Mouse (Mus musculus) left cerebral cortex, postnatal 14 days (tissue): ENCODE measurements around the gene Hes7. TPM values are rescaled to one million over a fixed set of nuclear protein-coding genes. Genes with fewer than 3 reads are reported as not detected.

Experiments used
- DNase-seq, 2 experiments: peaks; one replicate each; pipeline ENCODE4 v3.0.0; 2021 to 2022; ENCODE audit warnings: low spot score in 2 of 2, mixed read lengths in 1 of 2
- intact Hi-C: fragments of 180-260 bp; cut with DNase I; formaldehyde crosslinking; loops from one replicate; pipeline ENCODE4 v1.15.1; 2025
- total RNA-seq, 2 experiments: library from RNA; stranded (reverse); gene quantifications; 2 replicates each; pipeline ENCODE4 v1.2.3; 2021

Hes7 gene
- total RNA-seq, 2 experiments from 2014 or later: 0.55 to 0.70 TPM

DNA sequence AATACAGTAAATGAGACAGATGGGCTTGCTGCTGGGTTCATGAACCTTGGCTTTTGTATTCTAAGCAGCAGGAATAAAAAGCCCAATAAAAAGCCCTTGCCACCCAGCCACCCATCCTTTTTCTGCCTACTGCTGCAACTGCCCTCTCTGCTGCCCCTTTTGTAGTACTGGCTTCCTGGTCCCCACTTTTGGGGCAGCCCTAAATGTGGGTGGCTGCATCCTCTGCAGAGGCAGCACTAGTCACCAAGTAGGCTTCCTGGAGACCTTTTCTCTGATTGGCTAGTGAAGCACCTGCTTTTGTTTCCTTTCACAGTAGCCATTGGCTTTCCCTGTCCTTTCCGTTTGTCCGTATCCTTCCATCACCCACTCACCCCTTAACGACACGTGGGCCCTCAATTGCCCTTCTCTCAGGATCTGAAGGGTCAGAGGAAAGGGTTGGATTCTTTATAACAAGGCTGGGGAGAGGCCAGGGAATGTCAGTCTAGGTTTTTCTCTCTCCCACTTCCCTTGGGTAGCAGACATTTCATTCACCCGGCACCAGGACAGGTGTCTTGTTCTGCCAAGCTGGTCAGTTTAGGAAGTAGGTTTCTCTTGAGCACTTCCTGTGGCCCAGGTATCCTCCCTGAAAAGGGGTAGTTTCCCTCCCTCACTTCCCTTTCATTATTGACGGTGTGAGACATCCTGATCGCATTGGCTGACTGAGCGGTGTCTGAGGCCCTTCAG, 22.0 kb upstream of the Hes7 start:
- no peak for DNase-seq
- intact Hi-C loops: loop anchor here (5.0 kb wide), 1 partner anchor 319 kb away; no protein-coding TSS in a partner anchor

DNA sequence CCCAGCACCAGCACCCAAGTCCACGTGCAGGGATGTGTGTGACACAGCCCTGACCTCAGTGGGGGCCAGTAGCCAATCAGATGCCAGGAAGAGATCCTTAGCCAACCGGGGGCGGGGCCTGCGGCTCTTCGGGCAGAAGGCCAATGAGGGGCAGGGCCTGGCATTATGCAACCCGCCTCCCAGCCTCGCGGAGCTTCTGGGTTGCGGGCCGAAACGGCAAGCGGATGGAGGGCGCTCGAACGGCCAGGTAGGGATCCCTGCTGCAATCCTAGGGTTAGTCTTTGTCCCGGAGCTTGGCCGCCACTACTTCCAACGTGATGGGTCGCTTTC, 21.5 kb upstream of the Hes7 start:
- intact Hi-C loops: loop anchor here (5.0 kb wide), 1 partner anchor 319 kb away; no protein-coding TSS in a partner anchor
- DNase-seq: peak; percentile 95 to 98

DNA sequence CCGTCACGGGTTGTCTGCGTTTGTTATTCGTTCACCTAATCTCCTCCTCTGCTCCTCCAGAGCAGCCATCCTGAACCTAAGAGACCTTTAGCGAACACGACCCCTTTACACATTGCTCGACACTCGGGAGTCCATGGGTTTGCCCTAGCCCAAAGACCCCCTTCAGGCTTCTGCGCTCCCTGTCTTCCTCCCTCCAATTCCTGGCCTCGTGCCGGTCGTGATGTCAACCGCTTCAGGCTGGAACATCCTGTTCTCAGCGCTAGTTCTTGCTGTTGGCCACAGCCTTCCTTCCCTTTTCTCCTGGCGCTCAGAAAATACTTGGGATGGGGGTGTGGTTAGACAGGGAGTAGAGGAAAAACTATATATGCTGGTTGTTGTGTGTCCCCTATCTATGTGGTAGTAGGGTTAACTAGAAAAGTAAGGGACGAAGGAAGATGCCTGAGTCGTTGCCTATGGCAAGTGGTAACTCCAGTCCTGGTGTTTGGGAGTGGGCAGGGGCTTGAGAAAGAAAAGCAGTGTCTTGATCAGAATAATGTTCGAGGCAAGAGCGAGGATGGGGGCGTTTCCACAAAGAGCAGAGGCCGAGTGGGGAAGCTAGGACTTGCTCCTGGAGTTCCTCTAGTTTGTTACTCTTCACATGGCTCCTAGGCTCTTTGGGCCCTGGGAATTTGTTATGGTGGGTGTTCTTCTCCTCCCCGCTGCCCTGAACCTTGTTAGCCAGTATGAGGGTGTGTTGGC, 20.9 kb upstream of the Hes7 start:
- DNase-seq: peak; percentile 79 to 81
- intact Hi-C loops: loop anchor here (5.0 kb wide), 1 partner anchor 318 kb away; no protein-coding TSS in a partner anchor

DNA sequence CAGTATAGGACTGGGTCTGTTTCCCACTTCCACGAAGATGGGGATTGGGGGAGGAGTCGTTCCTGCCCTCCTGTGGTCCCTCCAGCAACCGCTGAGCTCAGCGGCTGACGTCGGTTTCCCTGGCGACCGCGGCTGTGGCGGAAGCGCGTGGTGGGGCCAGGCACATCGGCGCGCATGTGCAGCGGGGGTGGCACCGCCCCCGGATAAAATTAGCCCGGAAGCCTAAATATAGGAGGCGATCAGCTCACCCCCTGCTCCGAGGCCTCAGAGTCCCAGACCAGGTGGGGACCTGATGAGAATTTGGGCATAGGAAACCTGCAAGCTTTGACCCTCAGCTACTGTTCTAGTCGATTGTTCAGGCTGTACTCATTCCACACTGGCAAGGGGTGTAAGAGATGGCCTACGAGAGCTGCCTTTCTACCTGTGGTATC, 20.3 kb upstream of the Hes7 start:
- DNase-seq: peak; percentile 89 to 95
- intact Hi-C loops: loop anchor here (1.0 to 5.0 kb wide), 2 partner anchors 10 to 317 kb away; no protein-coding TSS in a partner anchor

DNA sequence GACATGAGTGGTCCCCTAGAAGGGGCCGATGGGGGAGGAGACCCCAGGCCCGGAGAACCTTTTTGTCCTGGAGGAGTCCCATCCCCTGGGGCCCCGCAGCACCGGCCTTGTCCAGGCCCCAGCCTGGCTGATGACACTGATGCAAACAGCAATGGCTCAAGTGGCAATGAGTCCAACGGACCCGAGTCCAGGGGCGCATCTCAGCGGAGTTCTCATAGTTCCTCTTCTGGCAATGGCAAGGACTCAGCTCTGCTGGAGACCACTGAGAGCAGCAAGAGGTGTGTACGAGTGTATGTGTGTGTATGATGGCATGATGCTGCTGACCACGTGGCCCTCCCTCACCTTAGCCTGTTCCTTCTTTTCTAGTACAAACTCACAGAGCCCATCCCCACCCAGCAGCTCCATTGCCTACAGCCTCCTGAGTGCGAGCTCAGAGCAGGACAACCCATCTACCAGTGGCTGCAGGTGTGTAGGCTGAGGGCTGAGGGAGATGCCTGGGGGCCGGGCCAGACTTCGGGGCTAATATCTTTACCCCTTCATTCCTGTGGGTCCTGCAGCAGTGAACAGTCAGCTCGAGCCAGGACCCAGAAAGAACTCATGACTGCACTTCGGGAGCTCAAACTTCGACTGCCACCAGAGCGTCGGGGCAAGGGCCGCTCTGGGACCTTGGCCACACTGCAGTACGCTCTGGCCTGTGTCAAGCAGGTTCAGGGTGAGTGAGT, 19.4 kb upstream of the Hes7 start:
- intact Hi-C loops: loop anchor here (1.0 kb wide), 1 partner anchor 10 kb away; no protein-coding TSS in a partner anchor
- DNase-seq: no peak

DNA sequence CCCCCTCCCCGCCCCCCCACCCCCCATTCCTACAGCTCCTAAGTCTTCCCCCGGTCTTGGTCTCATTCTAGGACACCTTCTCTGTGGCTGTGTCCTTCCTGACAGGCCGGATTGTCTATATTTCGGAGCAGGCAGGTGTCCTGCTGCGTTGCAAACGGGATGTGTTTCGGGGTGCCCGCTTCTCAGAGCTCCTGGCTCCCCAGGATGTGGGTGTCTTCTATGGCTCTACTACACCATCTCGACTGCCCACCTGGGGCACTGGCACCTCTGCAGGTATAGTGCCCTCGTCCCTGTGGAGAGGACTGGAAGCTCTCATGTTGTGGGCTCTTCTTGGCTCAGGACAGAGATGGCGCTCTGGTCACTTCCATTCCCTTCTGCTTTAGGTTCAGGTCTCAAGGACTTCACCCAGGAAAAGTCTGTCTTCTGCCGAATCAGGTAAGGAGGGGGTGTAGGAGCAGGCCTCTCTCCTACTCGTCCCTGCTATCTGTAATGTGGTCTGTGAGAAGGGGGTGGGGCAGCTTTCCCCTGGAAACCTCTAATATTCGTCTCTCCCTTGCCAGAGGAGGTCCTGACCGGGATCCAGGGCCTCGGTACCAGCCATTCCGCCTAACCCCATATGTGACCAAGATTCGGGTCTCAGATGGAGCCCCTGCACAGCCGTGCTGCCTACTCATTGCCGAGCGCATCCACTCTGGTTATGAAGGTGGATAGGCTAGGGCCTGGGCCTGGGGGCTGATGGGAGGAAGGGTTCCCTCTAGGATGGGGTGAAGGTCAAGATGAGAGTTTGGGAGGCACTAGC, 18.4 kb upstream of the Hes7 start:
- DNase-seq: no peak
- intact Hi-C loops: no loop called here

DNA sequence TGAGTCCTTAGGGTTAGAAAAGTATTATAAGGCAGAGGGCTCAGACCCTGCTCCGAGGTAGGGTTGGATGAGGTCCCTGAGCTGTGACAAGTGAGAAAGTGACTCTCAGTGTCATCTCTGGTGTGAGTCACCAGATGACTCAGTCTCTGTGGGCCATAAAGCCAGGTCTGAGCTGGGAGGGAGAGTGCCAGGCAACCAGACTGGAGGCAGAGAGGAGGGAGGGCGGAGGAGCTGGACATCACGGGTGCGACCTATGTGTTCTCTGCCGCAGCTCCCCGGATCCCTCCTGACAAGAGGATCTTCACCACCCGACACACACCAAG, 17.8 kb upstream of the Hes7 start:
- no peak for DNase-seq
- intact Hi-C loops: no loop called here

DNA sequence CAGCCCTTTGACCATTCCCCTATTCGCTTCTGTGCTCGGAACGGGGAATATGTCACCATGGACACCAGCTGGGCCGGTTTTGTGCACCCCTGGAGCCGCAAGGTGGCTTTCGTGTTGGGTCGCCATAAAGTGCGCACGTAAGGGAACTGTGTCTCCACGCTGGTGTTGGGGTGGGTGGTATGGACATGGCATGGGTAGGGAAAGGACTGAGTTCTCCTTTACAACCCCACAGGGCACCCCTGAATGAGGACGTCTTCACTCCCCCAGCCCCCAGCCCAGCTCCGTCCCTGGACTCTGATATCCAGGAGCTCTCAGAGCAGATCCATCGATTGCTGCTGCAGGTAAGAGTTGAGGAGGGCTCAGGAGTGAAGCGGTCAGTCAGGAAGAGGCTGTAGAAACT, 17.1 kb upstream of the Hes7 start:
- intact Hi-C loops: no loop called here
- no peak for DNase-seq

DNA sequence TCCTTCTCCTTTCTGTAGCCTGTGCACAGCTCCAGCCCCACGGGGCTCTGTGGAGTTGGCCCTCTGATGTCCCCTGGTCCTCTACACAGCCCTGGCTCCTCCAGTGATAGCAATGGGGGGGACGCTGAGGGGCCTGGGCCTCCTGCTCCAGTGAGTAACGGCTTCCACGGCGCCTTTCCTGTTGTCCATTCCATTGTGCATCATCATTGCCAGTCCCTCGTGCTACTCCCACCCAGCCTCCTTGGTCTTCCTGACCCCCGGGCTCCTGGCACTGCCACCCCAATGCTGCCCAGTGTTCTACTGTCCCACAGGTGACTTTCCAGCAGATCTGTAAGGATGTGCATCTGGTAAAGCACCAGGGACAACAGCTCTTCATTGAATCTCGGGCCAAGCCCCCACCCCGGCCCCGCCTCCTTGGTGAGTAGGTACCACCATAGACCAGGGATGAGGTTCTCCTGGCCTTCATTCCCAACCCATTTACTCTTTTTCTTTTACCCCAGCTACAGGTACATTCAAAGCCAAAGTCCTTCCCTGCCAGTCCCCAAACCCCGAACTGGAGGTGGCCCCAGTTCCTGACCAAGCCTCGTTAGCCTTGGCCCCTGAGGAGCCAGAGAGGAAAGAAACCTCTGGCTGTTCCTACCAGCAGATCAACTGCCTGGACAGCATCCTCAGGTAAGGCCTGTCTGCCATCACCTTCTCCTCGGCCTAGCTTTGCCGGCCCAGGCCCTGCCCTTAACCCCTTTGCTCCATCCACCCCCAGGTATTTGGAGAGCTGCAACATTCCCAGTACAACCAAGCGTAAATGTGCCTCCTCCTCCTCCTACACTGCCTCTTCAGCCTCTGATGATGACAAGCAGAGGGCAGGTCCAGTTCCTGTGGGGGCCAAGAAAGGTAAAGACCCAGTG, 16.4 kb upstream of the Hes7 start:
- intact Hi-C loops: no loop called here
- no peak for DNase-seq

DNA sequence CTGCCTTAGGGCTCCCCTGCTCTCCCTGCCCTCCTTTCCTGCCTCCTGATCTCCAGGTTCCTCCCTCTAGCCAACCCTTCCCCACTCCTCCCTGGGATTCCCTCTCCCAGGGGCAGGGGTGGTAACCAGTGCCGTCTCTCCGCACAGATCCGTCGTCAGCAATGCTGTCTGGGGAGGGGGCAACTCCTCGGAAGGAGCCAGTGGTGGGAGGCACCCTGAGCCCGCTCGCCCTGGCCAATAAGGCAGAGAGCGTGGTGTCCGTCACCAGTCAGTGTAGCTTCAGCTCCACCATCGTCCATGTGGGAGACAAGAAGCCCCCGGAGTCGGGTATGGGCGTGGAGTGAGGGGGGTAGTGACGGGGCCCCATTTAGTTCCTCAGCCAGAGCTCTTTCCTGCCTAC, 15.7 kb upstream of the Hes7 start:
- intact Hi-C loops: no loop called here
- peak in 1 of 2 experiments; percentile 1 for DNase-seq

DNA sequence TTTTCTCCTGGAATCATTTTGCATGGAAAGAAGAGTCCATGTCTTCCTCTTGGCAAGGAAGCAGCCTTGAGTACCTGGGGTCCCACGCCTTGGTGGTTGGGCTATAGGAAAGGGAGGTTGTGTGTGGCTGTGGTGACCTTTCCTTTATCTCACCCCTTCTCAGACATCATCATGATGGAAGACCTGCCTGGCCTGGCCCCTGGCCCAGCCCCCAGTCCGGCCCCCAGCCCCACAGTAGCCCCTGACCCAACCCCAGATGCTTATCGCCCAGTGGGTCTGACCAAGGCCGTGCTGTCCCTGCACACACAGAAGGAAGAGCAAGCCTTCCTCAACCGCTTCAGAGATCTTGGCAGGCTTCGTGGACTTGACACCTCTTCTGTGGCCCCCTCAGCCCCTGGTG, 15.0 kb upstream of the Hes7 start:
- intact Hi-C loops: no loop called here
- no peak for DNase-seq

DNA sequence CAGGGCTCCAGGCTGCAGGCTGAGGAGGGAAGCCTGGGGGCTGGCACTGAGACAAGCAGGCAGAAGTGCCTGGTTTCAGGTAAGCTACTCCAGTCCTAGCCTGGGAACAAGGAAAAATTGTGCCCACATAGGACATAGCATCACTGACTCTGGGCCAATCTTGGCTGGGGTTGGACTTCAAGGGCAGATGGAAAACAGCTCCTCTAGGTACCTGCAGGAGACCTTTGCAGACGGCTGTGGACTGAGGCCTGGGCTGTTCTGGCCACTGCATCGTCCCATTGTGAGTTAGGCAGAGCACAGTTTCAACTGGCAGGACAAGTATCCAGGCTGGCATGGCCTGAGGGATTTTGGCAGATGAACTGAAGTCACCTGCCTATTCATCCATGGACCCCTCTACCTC, 14.4 kb upstream of the Hes7 start:
- DNase-seq: no peak
- intact Hi-C loops: no loop called here

DNA sequence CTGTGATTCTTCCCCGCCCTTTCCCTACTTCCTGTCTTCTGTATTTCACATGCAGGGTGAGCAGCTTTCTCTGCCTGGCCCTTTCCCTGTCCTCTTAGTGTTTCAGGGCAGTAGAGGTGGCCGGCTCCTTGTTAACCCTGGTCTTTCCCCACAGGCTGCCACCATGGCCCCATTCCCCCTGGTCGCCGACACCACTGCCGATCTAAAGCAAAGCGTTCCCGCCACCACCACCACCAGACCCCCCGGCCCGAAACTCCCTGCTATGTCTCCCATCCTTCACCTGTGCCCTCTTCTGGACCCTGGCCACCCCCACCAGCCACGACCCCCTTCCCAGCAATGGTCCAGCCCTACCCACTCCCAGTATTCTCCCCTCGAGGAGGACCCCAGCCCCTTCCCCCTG, 13.9 kb upstream of the Hes7 start:
- intact Hi-C loops: no loop called here
- no peak for DNase-seq

DNA sequence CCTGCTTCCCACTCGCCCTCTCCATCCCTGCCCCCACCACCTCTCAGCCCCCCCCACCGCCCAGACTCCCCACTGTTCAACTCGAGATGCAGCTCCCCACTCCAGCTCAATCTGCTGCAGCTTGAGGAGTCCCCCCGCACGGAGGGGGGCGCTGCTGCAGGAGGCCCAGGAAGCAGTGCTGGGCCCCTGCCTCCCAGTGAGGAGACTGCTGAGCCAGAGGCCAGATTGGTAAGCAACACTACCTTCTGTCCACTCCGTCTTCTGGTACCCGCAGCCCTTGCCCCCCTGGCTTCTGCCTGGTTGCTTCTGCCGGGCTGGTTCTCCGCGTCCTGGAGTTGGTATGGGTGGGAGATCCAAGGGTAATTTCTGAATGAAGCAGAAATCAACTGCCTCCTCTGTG, 13.4 kb upstream of the Hes7 start:
- DNase-seq: no peak
- intact Hi-C loops: no loop called here

DNA sequence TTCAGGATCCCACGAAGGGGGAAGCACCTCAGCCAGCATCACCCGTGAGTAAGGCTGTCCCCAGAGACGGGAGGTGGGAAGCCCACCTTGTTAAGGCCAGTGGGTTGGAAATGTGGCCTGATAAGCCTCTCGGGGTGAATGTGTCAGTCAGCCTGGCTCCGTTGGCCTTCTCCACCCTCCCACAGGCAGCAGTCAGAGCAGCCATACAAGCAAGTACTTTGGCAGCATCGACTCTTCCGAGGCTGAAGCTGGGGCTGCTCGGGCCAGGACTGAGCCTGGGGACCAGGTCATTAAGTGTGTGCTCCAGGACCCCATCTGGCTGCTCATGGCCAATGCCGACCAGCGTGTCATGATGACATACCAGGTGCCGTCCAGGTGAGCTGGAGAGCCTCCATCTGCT, 12.5 kb upstream of the Hes7 start:
- no peak for DNase-seq
- intact Hi-C loops: no loop called here

DNA sequence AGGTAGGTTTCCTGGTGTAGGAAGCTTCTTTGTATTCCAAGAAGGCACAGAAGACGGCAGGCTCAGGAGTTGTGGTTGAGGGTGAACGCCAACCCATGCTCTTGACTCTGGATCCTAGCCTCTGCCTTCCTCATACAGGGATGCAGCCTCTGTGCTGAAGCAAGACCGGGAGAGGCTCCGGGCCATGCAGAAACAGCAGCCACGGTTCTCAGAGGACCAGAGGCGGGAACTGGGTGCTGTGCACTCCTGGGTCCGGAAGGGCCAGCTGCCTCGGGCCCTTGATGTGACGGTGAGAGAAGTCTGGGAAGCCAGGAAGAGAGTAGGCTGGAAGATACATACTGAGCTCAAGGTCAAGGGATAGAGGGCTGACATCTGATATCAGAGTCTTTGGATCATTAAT, 12.0 kb upstream of the Hes7 start:
- intact Hi-C loops: no loop called here

DNA sequence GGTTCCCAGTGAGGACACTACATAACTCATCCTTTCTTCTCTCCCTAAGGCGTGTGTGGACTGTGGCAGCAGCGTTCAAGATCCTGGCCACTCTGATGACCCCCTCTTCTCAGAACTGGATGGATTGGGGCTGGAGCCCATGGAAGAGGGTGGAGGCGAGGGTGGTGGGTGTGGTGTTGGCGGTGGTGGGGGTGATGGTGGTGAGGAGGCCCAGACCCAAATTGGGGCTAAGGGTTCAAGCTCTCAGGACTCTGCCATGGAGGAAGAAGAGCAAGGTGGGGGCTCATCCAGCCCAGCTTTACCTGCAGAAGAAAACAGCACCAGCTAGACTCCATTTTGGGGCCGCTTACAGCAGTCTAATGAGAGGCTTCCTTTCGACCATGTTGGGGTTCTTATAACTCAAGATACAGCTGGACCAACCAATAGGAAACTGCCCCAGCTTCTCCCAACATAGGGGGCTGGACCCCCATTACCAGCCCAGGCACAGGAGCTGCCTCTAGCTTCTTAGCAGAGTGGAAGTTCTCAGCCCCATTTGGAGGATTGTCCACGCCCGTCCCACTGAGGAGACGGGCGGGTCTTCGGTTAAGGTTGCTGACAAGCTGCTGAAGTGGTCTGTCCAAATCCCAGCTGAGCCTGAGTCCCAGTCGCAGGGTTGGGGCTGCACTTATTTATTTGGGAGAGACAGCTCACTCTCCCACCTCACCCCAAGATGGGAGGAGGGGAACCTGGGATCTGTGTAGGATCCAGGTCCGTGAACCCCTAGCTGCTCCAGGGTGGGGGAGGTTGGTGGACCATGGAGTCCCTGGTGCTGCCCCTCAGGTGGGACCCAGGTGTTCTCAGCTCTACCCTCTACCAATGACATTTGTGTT, 10.9 kb upstream of the Hes7 start:
- intact Hi-C loops: no loop called here
- no peak for DNase-seq

More for the DNA sequence above, 12.0 kb upstream of the Hes7 start:
- no peak for DNase-seq
